Mouse (Mus musculus) cerebellum, adult 2 months (tissue): ENCODE measurements around the gene Nt5dc3. TPM values are rescaled to one million over a fixed set of nuclear protein-coding genes. Genes with fewer than 3 reads are reported as not detected.

Source experiments
- DNase-seq, 2 experiments: peaks; one replicate each; pipeline ENCODE4 v3.0.0; 2021
- H3K27ac ChIP-seq: fragments of 200-500 bp; 2 replicates; pipeline ENCODE4 v1.5.1; 2012; ENCODE audit warnings: low read length, control low read depth, inconsistent platforms; ENCODE audit not compliant: insufficient read depth
- H3K27me3 ChIP-seq: fragments of 200-500 bp; 2 replicates; pipeline ENCODE4 v1.6.1; 2012; ENCODE audit warnings: inconsistent platforms, mild to moderate bottlenecking, low read length, moderate library complexity; ENCODE audit not compliant: control insufficient read depth, insufficient read depth
- H3K4me1 ChIP-seq: fragments of 200-500 bp; 2 replicates; pipeline ENCODE4 v1.6.1; 2011; ENCODE audit warnings: low read length; ENCODE audit not compliant: control insufficient read depth, insufficient read depth
- H3K4me3 ChIP-seq: fragments of 200-500 bp; replicated peaks from 2 replicates; pipeline ENCODE3; 2011; ENCODE audit warnings: mild to moderate bottlenecking, low read depth, low read length, control low read depth; ENCODE audit not compliant: insufficient read depth
- CTCF ChIP-seq: fragments of 200-500 bp; IDR thresholded peaks from 2 replicates; pipeline ENCODE4 v1.5.1; 2011; ENCODE audit warnings: low read depth, mild to moderate bottlenecking, control low read depth, low read length, moderate library complexity, borderline replicate concordance; ENCODE audit not compliant: insufficient read depth
- POLR2A ChIP-seq: fragments of 200-500 bp; IDR thresholded peaks from 2 replicates; pipeline ENCODE4 v1.6.1; 2011; ENCODE audit warnings: low read length, control low read depth, borderline replicate concordance; ENCODE audit not compliant: insufficient read depth
- WGBS: fragments of 180-500 bp; shearing (Covaris S2); methylation state at CpG from one replicate; pipeline ENCODE4 v1.1.7; 2018; 5-methylcytosine and 5-hydroxymethylcytosine counted together
- polyA plus RNA-seq: library from polyadenylated mRNA; depleted of rRNA; stranded (reverse); fragments of >200 nt; gene quantifications from 2 replicates; pipeline ENCODE4 v1.2.3, GENCODE M21; 2012

The Nt5dc3 gene
- polyA plus RNA-seq, 1 experiment: 44.2 TPM

DNA sequence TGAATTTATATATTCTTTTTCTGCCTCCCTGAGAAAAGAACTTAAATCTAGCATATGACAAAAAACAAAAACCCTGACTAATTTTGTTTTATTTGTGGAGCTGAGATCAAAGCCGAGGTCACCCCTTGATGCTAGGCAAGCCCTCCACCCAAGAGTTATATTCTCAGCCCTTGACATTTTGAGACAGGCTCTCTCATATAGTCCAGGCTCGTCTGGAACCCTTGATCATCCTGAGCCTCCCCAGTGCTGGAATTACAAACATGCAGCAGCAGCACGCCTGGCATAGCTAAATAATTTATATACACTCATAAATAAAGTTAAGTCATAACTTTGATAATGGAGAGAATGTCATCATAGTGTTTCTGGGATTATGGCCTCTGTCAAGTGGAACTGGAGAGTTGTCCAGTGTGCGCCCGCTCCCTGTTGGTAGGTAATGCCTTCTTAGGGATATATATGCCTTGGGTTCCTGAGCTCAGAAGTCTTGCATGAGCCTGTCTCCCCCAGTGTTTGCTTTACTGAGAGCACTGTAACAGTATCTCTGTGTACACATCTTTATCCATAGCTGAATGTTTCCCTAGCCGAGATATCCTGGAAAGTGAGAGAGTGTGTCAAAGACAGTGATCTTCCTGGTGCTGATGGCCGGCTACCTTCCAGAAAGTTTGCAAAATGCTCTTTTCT lies 12.8 kb downstream of the Nt5dc3 start:
- Histone ChIP-seq H3K27ac (no peak overlapping the region), H3K27me3 (no peaks in the 10 kb centered on the region), H3K4me3 (no peak overlapping the region), H3K4me1 (peaks cover 29% of the 10 kb centered on the region)
- DNase-seq: no peak
- WGBS: 93% methylated on average over 7 of the region's 7 CpGs
- TF ChIP-seq CTCF: no peak
- no peak for TF ChIP-seq POLR2A

GRCm38 (mm10) chr10:86793509-86793951 lies 14.7 kb downstream of the Nt5dc3 start:
- WGBS: 36% methylated on average over 2 of the region's 2 CpGs
- TF ChIP-seq CTCF: no peak
- no peak for TF ChIP-seq POLR2A
- Histone ChIP-seq H3K27me3 (no peaks in the 10 kb centered on the region), H3K27ac (no peak overlapping the region), H3K4me1 (peaks cover 23% of the 10 kb centered on the region), H3K4me3 (no peak overlapping the region)
- DNase-seq: peak in 1 of 2 experiments; percentile 28

GRCm38 (mm10) chr10:86794196-86794595 lies 15.4 kb downstream of the Nt5dc3 start:
- Histone ChIP-seq H3K27ac (no peak overlapping the region), H3K4me1 (peaks cover 23% of the 10 kb centered on the region), H3K27me3 (no peaks in the 10 kb centered on the region), H3K4me3 (no peak overlapping the region)
- DNase-seq: no peak
- WGBS: 90% methylated on average over 4 of the region's 4 CpGs
- TF ChIP-seq POLR2A (no peak), CTCF (no peak)

DNA sequence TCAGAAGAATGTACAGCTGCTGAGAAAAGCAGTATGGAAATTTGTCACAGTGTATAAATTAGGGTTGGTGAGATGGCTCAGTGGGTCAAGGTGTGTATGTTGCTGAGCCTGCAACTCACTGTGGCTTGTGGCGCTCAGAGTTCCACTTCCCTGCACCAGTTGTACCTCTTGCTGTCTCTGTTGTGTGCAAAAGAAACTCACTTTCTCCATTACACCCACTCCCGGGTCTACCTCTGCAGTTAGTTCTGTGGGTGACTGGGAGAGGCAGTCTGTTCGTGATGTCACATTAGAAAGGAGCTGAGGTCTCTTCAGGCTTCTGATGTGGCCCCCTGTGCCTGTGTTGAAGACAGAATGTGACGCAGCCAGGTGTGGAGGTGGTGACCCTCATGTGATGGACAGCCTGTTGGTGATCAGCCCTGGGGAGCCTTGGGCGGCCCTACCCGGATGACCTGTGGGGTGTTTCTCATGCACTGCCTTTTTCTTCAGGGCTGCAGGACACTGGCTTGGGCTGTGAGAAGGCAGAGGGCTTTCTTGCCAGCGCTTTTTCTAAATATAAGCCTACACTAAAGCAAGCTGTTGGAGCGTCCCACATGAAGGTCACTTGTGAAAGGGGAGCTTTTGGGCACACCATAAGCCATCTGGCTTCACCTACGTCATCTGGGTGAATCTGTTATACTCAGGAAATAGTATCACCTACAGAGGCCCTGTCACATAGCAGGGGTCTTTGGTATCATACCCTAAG lies 16.2 kb downstream of the Nt5dc3 start:
- DNase-seq: peak; percentile 42 to 56
- Histone ChIP-seq H3K4me1 (peaks cover 20% of the 10 kb centered on the region), H3K27ac (0 out of 2 replicates have a peak overlapping the region, but pooled peaks have one; percentile 29), H3K4me3 (no peak overlapping the region), H3K27me3 (no peaks in the 10 kb centered on the region)
- TF ChIP-seq POLR2A: no peak
- WGBS: 57% methylated on average over 9 of the region's 9 CpGs

DNA sequence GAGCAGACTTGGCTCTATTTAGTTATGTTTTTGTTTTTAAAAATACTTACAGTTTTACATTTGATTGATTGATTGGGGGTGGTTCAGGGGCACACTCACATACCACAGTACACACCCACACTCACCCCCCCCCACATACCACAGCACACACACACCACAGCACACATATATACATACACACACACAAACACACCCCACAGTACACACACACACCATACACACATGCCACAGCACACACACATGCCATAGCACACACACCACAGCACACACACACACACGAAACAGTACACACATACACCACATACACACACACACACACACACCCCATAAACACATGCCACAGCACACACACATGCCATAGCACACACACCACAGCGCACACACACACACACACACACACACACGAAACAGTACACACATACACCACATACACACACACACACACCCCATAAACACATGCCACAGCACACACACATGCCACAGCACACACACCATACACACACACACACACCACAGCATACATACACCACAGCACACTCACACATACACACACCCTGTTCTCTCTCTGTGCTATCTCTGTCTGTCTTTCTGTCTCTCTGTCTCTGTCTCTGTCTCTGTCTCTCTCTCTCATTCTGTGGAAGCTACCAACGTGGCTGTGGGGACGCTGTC lies 17.4 kb downstream of the Nt5dc3 start:
- DNase-seq: no peak
- Histone ChIP-seq H3K27me3 (no peaks in the 10 kb centered on the region), H3K4me1 (peaks cover 20% of the 10 kb centered on the region), H3K27ac (no peak overlapping the region), H3K4me3 (no peak overlapping the region)
- 94% methylated on average over 5 of the region's 5 CpGs for WGBS
- TF ChIP-seq CTCF (no peak), POLR2A (no peak)

DNA sequence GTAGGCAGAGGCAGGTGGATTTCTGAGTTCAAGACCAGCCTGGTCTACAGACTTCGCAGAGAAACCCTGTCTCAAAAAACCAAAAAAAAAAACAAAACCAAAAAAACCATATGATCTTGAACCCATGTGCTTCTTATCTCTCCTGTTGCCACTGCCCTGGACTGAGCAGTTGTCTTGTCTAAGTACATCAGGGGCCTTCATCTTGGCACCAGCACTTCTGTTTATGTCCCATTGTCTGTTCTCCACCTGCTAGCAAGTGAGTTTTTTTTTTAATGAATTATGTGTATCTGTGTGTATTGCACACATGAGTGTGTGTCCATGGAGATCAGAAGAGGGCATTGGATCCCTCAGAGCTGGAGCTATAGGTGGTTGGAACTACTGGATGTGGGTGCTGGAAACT lies 28.6 kb downstream of the Nt5dc3 start:
- DNase-seq: no peak
- no peak overlapping the region for H3K4me3 ChIP-seq
- TF ChIP-seq POLR2A (no peak), CTCF (no peak)
- H3K4me1 ChIP-seq: peaks cover 16% of the 10 kb centered on the region
- H3K27ac ChIP-seq: no peak overlapping the region
- WGBS: 96% methylated on average over 1 of the region's 1 CpGs
- no peaks in the 10 kb centered on the region for H3K27me3 ChIP-seq

GRCm38 (mm10) chr10:86808013-86808758 lies 29.4 kb downstream of the Nt5dc3 start:
- no peak for TF ChIP-seq CTCF

More at GRCm38 (mm10) chr10:86808013-86808758, 29.4 kb downstream of the Nt5dc3 start:
- Histone ChIP-seq H3K4me3 (no peak overlapping the region), H3K27ac (no peak overlapping the region), H3K4me1 (peaks cover 17% of the 10 kb centered on the region), H3K27me3 (no peaks in the 10 kb centered on the region)
- no peak for DNase-seq
- WGBS: 63% methylated on average over 15 of the region's 15 CpGs
